Mouse (Mus musculus): ENCODE measurements around the gene Tysnd1. TPM values are rescaled to one million over a fixed set of nuclear protein-coding genes. Genes with fewer than 3 reads are reported as not detected.

The Tysnd1 gene
- total and polyA plus RNA-seq, 3 experiments = 72.7 to 119 TPM; not detected in 1

DNA sequence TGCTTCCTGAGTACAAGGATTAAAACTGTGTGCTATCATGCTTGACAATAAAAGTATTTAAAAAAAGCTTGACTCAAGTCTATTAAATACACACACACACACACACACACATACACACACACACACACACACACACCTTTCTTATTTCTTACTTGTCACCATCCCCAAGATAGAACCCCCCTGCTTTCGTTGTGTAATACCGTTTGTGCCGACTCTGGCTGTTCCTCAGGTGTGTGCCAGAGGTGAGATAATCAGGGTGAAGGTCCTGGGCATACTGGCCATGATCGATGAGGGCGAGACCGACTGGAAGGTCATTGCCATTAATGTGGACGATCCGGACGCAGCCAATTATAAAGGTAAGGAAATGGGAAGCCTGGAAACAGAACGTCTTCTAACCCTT, 30.2 kb upstream of the Tysnd1 start:
- H3K27me3 ChIP-seq (ENCODE audit: control insufficient read depth in 1 of 2, insufficient read depth in 2 of 2, low read length in 2 of 2) = no peaks in the 10 kb centered on the region
- DNase-seq (ENCODE audit: low read depth, low spot score) = no peak
- peaks cover 23 to 36% of the 10 kb centered on the region in 2 experiments for H3K36me3 ChIP-seq (ENCODE audit: control insufficient read depth in 1 of 2, insufficient read depth in 2 of 2, low read length in 2 of 2)
- H3K9ac ChIP-seq (ENCODE audit: control insufficient read depth, low read depth, low read length, poor library complexity, severe bottlenecking) = peak overlapping the region; percentile 16; the same call in 1 of the 2 replicates
- no peaks in the 10 kb centered on the region for H3K79me2 ChIP-seq (ENCODE audit: control insufficient read depth, insufficient read depth, low read length, poor library complexity)
- H3K9me3 ChIP-seq (replicated peaks; ENCODE audit: insufficient read depth, low read length) = no peaks in the 10 kb centered on the region
- no peak for TF ChIP-seq HCFC1 (IDR thresholded peaks at IDR 0.05; ENCODE audit: low read depth, low read length)
- TF ChIP-seq JUND (IDR thresholded peaks at IDR 0.05; ENCODE audit: low read depth, low read length) = no peak
- TF ChIP-seq CTCF (IDR thresholded peaks at IDR 0.05 in 2 of 3, conservative IDR thresholded peaks at IDR 0.05 in 1 of 3; ENCODE audit: control insufficient read depth in 1 of 3, insufficient read depth in 1 of 3, low read depth in 2 of 3, low read length in 3 of 3, poor library complexity in 1 of 3, severe bottlenecking in 1 of 3) = no peak
- TF ChIP-seq MXI1 (IDR thresholded peaks at IDR 0.05; ENCODE audit: low read depth, low read length) = no peak
- TF ChIP-seq ELF1 (IDR thresholded peaks at IDR 0.05; ENCODE audit: low read depth, low read length) = no peak
- TF ChIP-seq SMC3 (IDR thresholded peaks at IDR 0.05; ENCODE audit: low read depth, low read length) = no peak
- no peak for TF ChIP-seq E2F4 (IDR thresholded peaks at IDR 0.05; ENCODE audit: borderline replicate concordance, low read depth, low read length)
- TF ChIP-seq KAT2A (conservative IDR thresholded peaks at IDR 0.05; ENCODE audit: low read depth, low read length) = no peak
- TF ChIP-seq ZKSCAN1 (IDR thresholded peaks at IDR 0.05; ENCODE audit: low read depth, low read length) = no peak
- TF ChIP-seq ZMIZ1 (IDR thresholded peaks at IDR 0.05; ENCODE audit: low read depth, low read length) = no peak
- TF ChIP-seq EP300 (IDR thresholded peaks at IDR 0.05; ENCODE audit: low read depth in 1 of 2, low read length in 2 of 2) = no peak
- TF ChIP-seq MAZ (IDR thresholded peaks at IDR 0.05; ENCODE audit: low read depth, low read length) = no peak
- no peak for TF ChIP-seq MYC (IDR thresholded peaks at IDR 0.05; ENCODE audit: low read depth, low read length)
- TF ChIP-seq ETS1 (IDR thresholded peaks at IDR 0.05; ENCODE audit: low read depth, low read length) = no peak
- no peak for TF ChIP-seq MYB (IDR thresholded peaks at IDR 0.05; ENCODE audit: low read depth, low read length)
- TF ChIP-seq POLR2AphosphoS2 (IDR thresholded peaks at IDR 0.05; ENCODE audit: low read length) = no peak
- no peak for TF ChIP-seq RAD21 (IDR thresholded peaks at IDR 0.05; ENCODE audit: low read depth, low read length)
- no peak for TF ChIP-seq SIN3A (IDR thresholded peaks at IDR 0.05; ENCODE audit: low read length)
- peak overlapping the region; percentile 89 for H3K27ac ChIP-seq (ENCODE audit: control insufficient read depth, low read depth, low read length)
- H3K4me3 ChIP-seq (ENCODE audit: control insufficient read depth in 1 of 2, insufficient read depth in 1 of 2, low read depth in 2 of 2, low read length in 2 of 2) = no peak overlapping the region
- peaks cover 9 to 20% of the 10 kb centered on the region in 2 experiments for H3K4me1 ChIP-seq (ENCODE audit: control insufficient read depth in 1 of 2, insufficient read depth in 2 of 2, low read length in 2 of 2)

DNA sequence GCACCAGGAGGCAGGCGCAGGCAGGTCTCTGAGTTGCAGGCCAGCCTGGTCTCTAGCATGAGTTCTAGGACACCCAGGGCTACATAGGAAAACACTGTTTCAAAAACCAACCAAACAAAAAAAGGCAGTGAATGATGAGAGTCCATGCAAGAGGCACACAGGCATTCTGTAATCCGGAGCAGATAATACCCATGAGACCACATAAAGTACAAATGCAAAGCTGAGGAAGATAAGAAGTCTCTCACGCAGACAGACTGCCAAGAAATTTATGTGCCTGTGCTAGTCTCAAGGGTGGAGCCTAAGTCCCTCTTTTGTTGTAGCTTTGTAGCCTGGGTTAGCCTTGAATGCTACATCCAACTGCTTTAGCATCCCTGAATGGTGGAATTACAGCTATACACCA, 29.7 kb upstream of the Tysnd1 start:
- no peak overlapping the region for H3K4me3 ChIP-seq (ENCODE audit: control insufficient read depth in 1 of 2, insufficient read depth in 1 of 2, low read depth in 2 of 2, low read length in 2 of 2)
- peaks cover 9 to 25% of the 10 kb centered on the region in 2 experiments for H3K4me1 ChIP-seq (ENCODE audit: control insufficient read depth in 1 of 2, insufficient read depth in 2 of 2, low read length in 2 of 2)
- peak overlapping the region; percentile 89 for H3K27ac ChIP-seq (ENCODE audit: control insufficient read depth, low read depth, low read length)
- H3K36me3 ChIP-seq (ENCODE audit: control insufficient read depth in 1 of 2, insufficient read depth in 2 of 2, low read length in 2 of 2) = peaks cover 27 to 36% of the 10 kb centered on the region in 2 experiments
- peak; percentile 82 for DNase-seq (ENCODE audit: low read depth, low spot score)
- H3K9me3 ChIP-seq (replicated peaks; ENCODE audit: insufficient read depth, low read length) = no peaks in the 10 kb centered on the region
- peak overlapping the region; percentile 16; the same call in 1 of the 2 replicates for H3K9ac ChIP-seq (ENCODE audit: control insufficient read depth, low read depth, low read length, poor library complexity, severe bottlenecking)
- no peaks in the 10 kb centered on the region for H3K27me3 ChIP-seq (ENCODE audit: control insufficient read depth in 1 of 2, insufficient read depth in 2 of 2, low read length in 2 of 2)
- no peaks in the 10 kb centered on the region for H3K79me2 ChIP-seq (ENCODE audit: control insufficient read depth, insufficient read depth, low read length, poor library complexity)
- TF ChIP-seq ELF1 (IDR thresholded peaks at IDR 0.05; ENCODE audit: low read depth, low read length) (no peak), ZKSCAN1 (IDR thresholded peaks at IDR 0.05; ENCODE audit: low read depth, low read length) (no peak), SIN3A (IDR thresholded peaks at IDR 0.05; ENCODE audit: low read length) (no peak; the same call in 1 of the 2 replicates), NELFE (IDR thresholded peaks at IDR 0.05; ENCODE audit: low read depth, low read length) (no peak), POLR2AphosphoS5 (IDR thresholded peaks at IDR 0.05; ENCODE audit: borderline replicate concordance, low read depth, low read length) (no peak), ZMIZ1 (IDR thresholded peaks at IDR 0.05; ENCODE audit: low read depth, low read length) (no peak), GABPA (IDR thresholded peaks at IDR 0.05; ENCODE audit: low read depth, low read length) (no peak), CHD2 (IDR thresholded peaks at IDR 0.05; ENCODE audit: low read length) (no peak), POLR2AphosphoS2 (IDR thresholded peaks at IDR 0.05; ENCODE audit: low read length) (peak; percentile 29; the same call in 1 of the 2 replicates), MAZ (IDR thresholded peaks at IDR 0.05; ENCODE audit: low read depth, low read length) (no peak), RCOR1 (IDR thresholded peaks at IDR 0.05; ENCODE audit: low read depth, low read length) (peak; percentile 53; the same call in 1 of the 2 replicates), ZC3H11A (IDR thresholded peaks at IDR 0.05; ENCODE audit: low read depth, low read length) (no peak), MYB (IDR thresholded peaks at IDR 0.05; ENCODE audit: low read depth, low read length) (no peak), KAT2A (conservative IDR thresholded peaks at IDR 0.05; ENCODE audit: low read depth, low read length) (peak; percentile 42; the same call in 1 of the 2 replicates), TAL1 (IDR thresholded peaks at IDR 0.05; ENCODE audit: low read length) (0 out of 2 replicates have a peak, but pooled peaks have one; percentile 19), MYC (IDR thresholded peaks at IDR 0.05; ENCODE audit: low read depth, low read length) (0 out of 2 replicates have a peak, but pooled peaks have one; percentile 21), TCF12 (IDR thresholded peaks at IDR 0.05; ENCODE audit: low read depth, low read length) (peak; percentile 64; the same call in 1 of the 2 replicates), MXI1 (IDR thresholded peaks at IDR 0.05; ENCODE audit: low read depth, low read length) (no peak; the same call in 1 of the 2 replicates), SMC3 (IDR thresholded peaks at IDR 0.05; ENCODE audit: low read depth, low read length) (no peak), RAD21 (IDR thresholded peaks at IDR 0.05; ENCODE audit: low read depth, low read length) (no peak), MAX (IDR thresholded peaks at IDR 0.05; ENCODE audit: low read length) (peak; percentile 18; the same call in 1 of the 2 replicates), EP300 (IDR thresholded peaks at IDR 0.05; ENCODE audit: low read depth in 1 of 2, low read length in 2 of 2) (peak; percentile 60 to 77), BHLHE40 (IDR thresholded peaks at IDR 0.05; ENCODE audit: borderline replicate concordance, low read depth, low read length) (no peak), MEF2A (IDR thresholded peaks at IDR 0.05; ENCODE audit: extremely low read depth, insufficient replicate concordance, low read depth, low read length, poor library complexity, severe bottlenecking) (peak; percentile 30; the same call in 1 of the 2 replicates)
